Mouse (Mus musculus): ENCODE measurements around the gene Tbc1d7. TPM values are rescaled to one million over a fixed set of nuclear protein-coding genes. Genes with fewer than 3 reads are reported as not detected.

Tbc1d7 gene
- polyA plus RNA-seq, 1 experiment from 2014 or later = 12.9 TPM

DNA sequence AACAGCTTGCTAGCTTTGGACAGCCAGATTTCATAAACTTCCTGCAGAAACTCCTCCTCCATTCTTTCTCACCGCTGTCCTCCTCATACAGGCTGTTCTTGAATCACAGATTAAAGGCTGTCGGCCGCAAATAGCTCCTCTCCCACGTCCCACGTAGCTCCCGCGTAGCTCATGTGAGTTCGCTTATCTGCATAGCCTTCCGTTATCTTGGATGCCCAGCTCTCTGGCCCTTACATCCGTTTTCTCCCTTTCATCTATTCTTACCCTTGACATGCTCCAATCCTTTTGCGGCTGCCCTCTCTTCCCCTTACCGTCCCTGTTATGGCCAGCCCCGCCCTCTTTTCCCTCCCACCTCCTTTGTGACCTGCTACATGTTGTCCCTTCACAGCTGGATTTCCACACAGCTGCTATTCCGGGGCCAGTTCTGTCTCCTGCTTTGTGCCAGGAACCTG lies 20.5 kb upstream of the Tbc1d7 start:
- H3K4me3 ChIP-seq (ENCODE audit: low read depth, low read length) = peak overlapping the region; percentile 17
- ATAC-seq (peak; percentile 78), DNase-seq (peak; percentile 77)
- WGBS (ENCODE audit: insufficient replicate concordance) = 2% methylated on average over 14 of the region's 14 CpGs
- no peak overlapping the region; the same call in 1 of the 2 replicates for H3K9ac ChIP-seq (replicated peaks)
- H3K27ac ChIP-seq (ENCODE audit: low read depth) = peak overlapping the region; percentile 53; the same call in 1 of the 2 replicates
- no peaks in the 10 kb centered on the region for H3K27me3 ChIP-seq (ENCODE audit: insufficient read depth, low read length)
- TF ChIP-seq CTCF (IDR thresholded peaks at IDR 0.05; ENCODE audit: low read depth) = no peak
- peak; percentile 95 for TF ChIP-seq EP300 (IDR thresholded peaks at IDR 0.05; ENCODE audit: low read depth)
- H3K4me2 ChIP-seq (ENCODE audit: low read depth, low read length) = peak overlapping the region; percentile 54
- no peaks in the 10 kb centered on the region; the same call in 1 of the 2 replicates for H3K36me3 ChIP-seq (replicated peaks; ENCODE audit: insufficient read depth, low read length)
- H3K4me1 ChIP-seq (ENCODE audit: insufficient read depth) = peaks cover 41% of the 10 kb centered on the region
- no peaks in the 10 kb centered on the region for H3K9me3 ChIP-seq (ENCODE audit: low read length)

DNA sequence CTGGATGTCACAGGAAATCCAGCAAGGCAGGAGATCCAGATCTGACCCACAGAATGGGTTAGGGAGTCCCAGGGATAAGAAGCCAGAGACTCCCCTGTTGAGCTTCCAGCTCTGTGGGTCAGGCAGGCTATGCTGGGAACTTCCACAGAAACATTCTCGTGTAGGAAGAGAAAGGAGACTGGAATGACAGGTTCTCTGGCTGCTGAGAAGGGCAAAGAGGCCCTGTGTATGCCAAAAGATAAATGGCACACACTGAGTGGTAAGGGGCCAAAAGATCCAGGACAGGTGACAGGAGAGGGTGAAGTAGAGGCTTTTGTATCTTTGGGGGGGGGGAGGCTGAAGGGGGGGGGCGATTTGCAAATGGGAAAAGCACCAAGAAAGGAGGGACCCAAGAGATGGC lies 20.0 kb upstream of the Tbc1d7 start:
- no peak for DNase-seq
- ATAC-seq = no peak
- Histone ChIP-seq H3K4me3 (ENCODE audit: low read depth, low read length) (peak overlapping the region; percentile 17; the same call in 1 of the 2 replicates), H3K9ac (replicated peaks) (no peak overlapping the region), H3K27ac (ENCODE audit: low read depth) (no peak overlapping the region), H3K4me2 (ENCODE audit: low read depth, low read length) (peak overlapping the region; percentile 54), H3K4me1 (ENCODE audit: insufficient read depth) (peaks cover 37% of the 10 kb centered on the region), H3K36me3 (replicated peaks; ENCODE audit: insufficient read depth, low read length) (no peaks in the 10 kb centered on the region; the same call in 1 of the 2 replicates), H3K27me3 (ENCODE audit: insufficient read depth, low read length) (no peaks in the 10 kb centered on the region), H3K9me3 (ENCODE audit: low read length) (no peaks in the 10 kb centered on the region)
- 0% methylated on average over 2 of the region's 2 CpGs for WGBS (ENCODE audit: insufficient replicate concordance)
- TF ChIP-seq EP300 (IDR thresholded peaks at IDR 0.05; ENCODE audit: low read depth) = no peak
- no peak for TF ChIP-seq CTCF (IDR thresholded peaks at IDR 0.05; ENCODE audit: low read depth)

DNA sequence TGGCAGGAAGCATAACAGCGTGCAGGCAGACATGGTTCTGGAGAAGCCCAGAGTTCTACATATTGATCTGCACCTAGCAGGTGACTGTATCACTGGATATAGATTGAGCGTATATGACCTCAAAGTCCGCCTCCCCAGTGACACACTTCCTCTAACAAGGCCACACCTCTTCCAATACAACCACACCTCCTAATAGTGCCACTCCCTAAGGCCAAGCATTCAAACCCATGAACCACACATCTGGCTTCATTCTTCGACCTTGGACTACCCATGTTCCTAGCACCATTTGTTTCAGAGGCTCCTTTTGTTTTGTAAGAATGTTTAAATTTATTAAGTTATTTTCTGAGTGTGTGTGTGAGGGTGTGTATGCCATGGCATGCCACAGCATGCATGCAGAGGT lies 16.4 kb upstream of the Tbc1d7 start:
- H3K4me2 ChIP-seq (ENCODE audit: low read depth, low read length) = no peak overlapping the region
- H3K4me1 ChIP-seq (ENCODE audit: insufficient read depth) = peaks cover 25% of the 10 kb centered on the region
- no peak for ATAC-seq
- no peaks in the 10 kb centered on the region for H3K27me3 ChIP-seq (ENCODE audit: insufficient read depth, low read length)
- H3K36me3 ChIP-seq (replicated peaks; ENCODE audit: insufficient read depth, low read length) = no peaks in the 10 kb centered on the region
- WGBS (ENCODE audit: insufficient replicate concordance) = 86% methylated on average over 4 of the region's 4 CpGs
- no peak overlapping the region for H3K27ac ChIP-seq (ENCODE audit: low read depth)
- H3K9me3 ChIP-seq (ENCODE audit: low read length) = no peaks in the 10 kb centered on the region
- no peak overlapping the region for H3K4me3 ChIP-seq (ENCODE audit: low read depth, low read length)
- no peak overlapping the region for H3K9ac ChIP-seq (replicated peaks)
- DNase-seq = no peak
- TF ChIP-seq CTCF (IDR thresholded peaks at IDR 0.05; ENCODE audit: low read depth) = no peak
- no peak for TF ChIP-seq EP300 (IDR thresholded peaks at IDR 0.05; ENCODE audit: low read depth)

- no peaks in the 10 kb centered on the region for H3K9me3 ChIP-seq (ENCODE audit: low read length)
- TF ChIP-seq EP300 (IDR thresholded peaks at IDR 0.05; ENCODE audit: low read depth) (no peak), CTCF (IDR thresholded peaks at IDR 0.05; ENCODE audit: low read depth) (no peak)
- no peak overlapping the region for H3K9ac ChIP-seq (replicated peaks)
- ATAC-seq (peak; percentile 43; the same call in 1 of the 2 replicates), DNase-seq (no peak)
- 61% methylated on average over 8 of the region's 8 CpGs for WGBS (ENCODE audit: insufficient replicate concordance)
- H3K36me3 ChIP-seq (replicated peaks; ENCODE audit: insufficient read depth, low read length) = no peaks in the 10 kb centered on the region
- H3K4me1 ChIP-seq (ENCODE audit: insufficient read depth) = peaks cover 12% of the 10 kb centered on the region
- no peak overlapping the region for H3K27ac ChIP-seq (ENCODE audit: low read depth)
- H3K4me3 ChIP-seq (ENCODE audit: low read depth, low read length) = peak overlapping the region; percentile 31
- no peaks in the 10 kb centered on the region for H3K27me3 ChIP-seq (ENCODE audit: insufficient read depth, low read length)
- peak overlapping the region; percentile 68 for H3K4me2 ChIP-seq (ENCODE audit: low read depth, low read length)
Measured at GRCm38 (mm10) chr13:43183248-43184055, 12.2 kb upstream of the Tbc1d7 start.

DNA sequence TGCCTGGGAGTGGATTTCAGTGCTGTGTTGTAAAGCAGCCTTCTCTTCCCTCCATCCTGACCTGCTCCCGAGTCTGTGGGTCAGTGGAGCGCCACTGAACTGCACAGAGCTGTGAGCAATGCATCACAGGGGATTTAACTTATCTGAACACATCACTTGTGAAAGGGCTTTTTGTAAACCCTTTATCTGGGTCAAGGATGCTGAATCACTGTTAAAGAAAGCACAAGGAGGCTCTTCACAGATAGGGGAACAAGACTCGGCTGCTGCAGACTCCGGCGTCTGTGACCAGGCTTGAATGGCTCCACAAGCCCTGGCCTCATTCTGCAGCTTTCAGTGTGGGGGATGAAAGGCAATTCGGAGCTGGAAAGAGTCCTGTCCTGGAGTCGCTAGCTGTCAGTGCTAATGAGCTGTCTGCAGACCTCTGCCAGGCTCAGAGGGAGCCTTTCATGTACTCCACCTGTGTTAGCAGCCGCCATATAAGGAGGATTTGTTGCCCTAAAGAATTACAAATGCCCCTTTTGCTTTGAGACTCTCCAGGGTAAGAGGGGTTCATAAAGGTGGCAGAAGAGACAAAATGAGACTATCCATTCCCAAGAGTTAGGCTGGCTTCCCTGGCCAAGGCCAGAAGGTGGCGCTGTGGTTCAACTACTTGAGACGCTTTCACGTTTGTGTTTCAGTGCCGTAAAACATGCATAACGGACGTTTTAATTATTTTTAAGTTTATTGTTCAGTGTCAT lies 11.3 kb upstream of the Tbc1d7 start:
- Histone ChIP-seq H3K9me3 (ENCODE audit: low read length) (no peaks in the 10 kb centered on the region), H3K4me2 (ENCODE audit: low read depth, low read length) (peak overlapping the region; percentile 68), H3K36me3 (replicated peaks; ENCODE audit: insufficient read depth, low read length) (no peaks in the 10 kb centered on the region), H3K4me3 (ENCODE audit: low read depth, low read length) (peak overlapping the region; percentile 31), H3K27me3 (ENCODE audit: insufficient read depth, low read length) (no peaks in the 10 kb centered on the region), H3K27ac (ENCODE audit: low read depth) (no peak overlapping the region), H3K4me1 (ENCODE audit: insufficient read depth) (peaks cover 12% of the 10 kb centered on the region), H3K9ac (replicated peaks) (no peak overlapping the region)
- TF ChIP-seq EP300 (IDR thresholded peaks at IDR 0.05; ENCODE audit: low read depth) = no peak
- TF ChIP-seq CTCF (IDR thresholded peaks at IDR 0.05; ENCODE audit: low read depth) = peak; percentile 94
- DNase-seq (peak; percentile 89), ATAC-seq (peak; percentile 62; the same call in 1 of the 2 replicates)
- WGBS (ENCODE audit: insufficient replicate concordance) = 18% methylated on average over 14 of the region's 14 CpGs

DNA sequence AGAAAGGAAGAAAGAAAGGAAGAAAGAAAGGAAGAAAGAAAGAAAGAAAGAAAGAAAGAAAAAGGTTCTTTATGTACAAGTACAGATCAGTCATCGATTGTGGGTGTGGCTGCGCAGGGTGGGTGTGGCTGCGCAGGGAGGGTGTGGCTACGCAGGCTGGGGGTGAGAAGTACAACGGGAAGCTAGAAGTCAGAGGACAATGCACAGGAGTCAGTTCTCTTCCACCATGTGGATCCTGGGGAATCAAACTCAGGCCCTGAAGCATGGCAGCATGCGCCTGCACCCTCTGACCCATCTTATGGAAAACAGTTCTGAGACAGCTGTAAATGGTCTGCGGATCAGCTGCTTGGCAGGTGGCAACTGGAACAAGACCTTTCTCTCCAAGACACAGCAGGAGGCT lies 9.8 kb upstream of the Tbc1d7 start:
- peaks cover 12% of the 10 kb centered on the region for H3K4me1 ChIP-seq (ENCODE audit: insufficient read depth)
- no peaks in the 10 kb centered on the region for H3K36me3 ChIP-seq (replicated peaks; ENCODE audit: insufficient read depth, low read length)
- peak overlapping the region; percentile 38; the same call in 1 of the 2 replicates for H3K4me2 ChIP-seq (ENCODE audit: low read depth, low read length)
- no peak for TF ChIP-seq CTCF (IDR thresholded peaks at IDR 0.05; ENCODE audit: low read depth)
- no peak for TF ChIP-seq EP300 (IDR thresholded peaks at IDR 0.05; ENCODE audit: low read depth)
- peak; percentile 65; the same call in 1 of the 2 replicates for ATAC-seq
- no peaks in the 10 kb centered on the region for H3K9me3 ChIP-seq (ENCODE audit: low read length)
- no peak overlapping the region for H3K27ac ChIP-seq (ENCODE audit: low read depth)
- no peaks in the 10 kb centered on the region for H3K27me3 ChIP-seq (ENCODE audit: insufficient read depth, low read length)
- no peak overlapping the region for H3K4me3 ChIP-seq (ENCODE audit: low read depth, low read length)
- no peak overlapping the region for H3K9ac ChIP-seq (replicated peaks)
- WGBS (ENCODE audit: insufficient replicate concordance) = 59% methylated on average over 7 of the region's 7 CpGs
- peak; percentile 67 for DNase-seq
